Mouse (Mus musculus): ENCODE measurements around the gene Ugcg. TPM values are rescaled to one million over a fixed set of nuclear protein-coding genes. Genes with fewer than 3 reads are reported as not detected.

Gene Ugcg
- polyA plus RNA-seq, 1 experiment from 2014 or later = 9.0 TPM

GRCm38 (mm10) chr4:59196346-59197077 lies 7.5 kb downstream of the Ugcg start:
- H3K36me3 ChIP-seq = peaks cover 3% of the 10 kb centered on the region; the same call in 1 of the 2 replicates
- no peak for DNase-seq (ENCODE audit: low spot score)
- peak overlapping the region; percentile 37; the same call in 1 of the 2 replicates for H3K27ac ChIP-seq
- WGBS = 38% methylated on average over 12 of the region's 12 CpGs
- H3K9me3 ChIP-seq = no peaks in the 10 kb centered on the region
- H3K27me3 ChIP-seq (ENCODE audit: insufficient read depth, poor library complexity, severe bottlenecking) = no peaks in the 10 kb centered on the region
- no peak overlapping the region for H3K4me3 ChIP-seq
- peaks cover 31% of the 10 kb centered on the region for H3K4me1 ChIP-seq (replicated peaks)

GRCm38 (mm10) chr4:59197078-59197424 lies 8.0 kb downstream of the Ugcg start:
- Histone ChIP-seq H3K27ac (peak overlapping the region; percentile 37), H3K36me3 (peaks cover 3% of the 10 kb centered on the region; the same call in 1 of the 2 replicates), H3K27me3 (ENCODE audit: insufficient read depth, poor library complexity, severe bottlenecking) (no peaks in the 10 kb centered on the region), H3K4me3 (no peak overlapping the region), H3K4me1 (replicated peaks) (peaks cover 31% of the 10 kb centered on the region), H3K9me3 (no peaks in the 10 kb centered on the region)
- no peak for DNase-seq (ENCODE audit: low spot score)
- WGBS = 49% methylated on average over 6 of the region's 6 CpGs

GRCm38 (mm10) chr4:59197462-59197861 lies 8.4 kb downstream of the Ugcg start:
- Histone ChIP-seq H3K27ac (no peak overlapping the region), H3K36me3 (peaks cover 3% of the 10 kb centered on the region; the same call in 1 of the 2 replicates), H3K4me1 (replicated peaks) (peaks cover 31% of the 10 kb centered on the region), H3K27me3 (ENCODE audit: insufficient read depth, poor library complexity, severe bottlenecking) (no peaks in the 10 kb centered on the region), H3K9me3 (no peaks in the 10 kb centered on the region), H3K4me3 (no peak overlapping the region)
- no peak for DNase-seq (ENCODE audit: low spot score)
- WGBS = 95% methylated on average over 3 of the region's 3 CpGs

GRCm38 (mm10) chr4:59199341-59199740 lies 10.3 kb downstream of the Ugcg start:
- Histone ChIP-seq H3K9me3 (no peaks in the 10 kb centered on the region), H3K27me3 (ENCODE audit: insufficient read depth, poor library complexity, severe bottlenecking) (no peaks in the 10 kb centered on the region), H3K4me1 (replicated peaks) (peaks cover 31% of the 10 kb centered on the region), H3K36me3 (no peaks in the 10 kb centered on the region), H3K4me3 (no peak overlapping the region), H3K27ac (no peak overlapping the region)
- DNase-seq (ENCODE audit: low spot score) = no peak
- 62% methylated on average over 8 of the region's 8 CpGs for WGBS

- Histone ChIP-seq H3K9me3 (no peaks in the 10 kb centered on the region), H3K27ac (no peak overlapping the region), H3K4me1 (replicated peaks) (peaks cover 31% of the 10 kb centered on the region), H3K4me3 (no peak overlapping the region), H3K36me3 (no peaks in the 10 kb centered on the region), H3K27me3 (ENCODE audit: insufficient read depth, poor library complexity, severe bottlenecking) (no peaks in the 10 kb centered on the region)
- DNase-seq (ENCODE audit: low spot score) = no peak
- WGBS = 63% methylated on average over 8 of the region's 8 CpGs
Measured at GRCm38 (mm10) chr4:59199805-59200204, 10.7 kb downstream of the Ugcg start.

- no peak overlapping the region for H3K27ac ChIP-seq
- WGBS = 81% methylated on average over 3 of the region's 3 CpGs
- H3K27me3 ChIP-seq (ENCODE audit: insufficient read depth, poor library complexity, severe bottlenecking) = no peaks in the 10 kb centered on the region
- DNase-seq (ENCODE audit: low spot score) = no peak
- H3K4me3 ChIP-seq = no peak overlapping the region
- peaks cover 31% of the 10 kb centered on the region for H3K4me1 ChIP-seq (replicated peaks)
- no peaks in the 10 kb centered on the region for H3K36me3 ChIP-seq
- no peaks in the 10 kb centered on the region for H3K9me3 ChIP-seq
Measured at GRCm38 (mm10) chr4:59200636-59201035, 11.6 kb downstream of the Ugcg start.

- DNase-seq (ENCODE audit: low spot score) = no peak
- no peak overlapping the region for H3K4me3 ChIP-seq
- no peak overlapping the region for H3K27ac ChIP-seq
- no peaks in the 10 kb centered on the region for H3K9me3 ChIP-seq
- 79% methylated on average over 4 of the region's 4 CpGs for WGBS
- peaks cover 22% of the 10 kb centered on the region for H3K4me1 ChIP-seq (replicated peaks)
- peaks cover 21% of the 10 kb centered on the region for H3K36me3 ChIP-seq
- no peaks in the 10 kb centered on the region for H3K27me3 ChIP-seq (ENCODE audit: insufficient read depth, poor library complexity, severe bottlenecking)
Measured at GRCm38 (mm10) chr4:59204616-59205015, 15.6 kb downstream of the Ugcg start.

- Histone ChIP-seq H3K27ac (no peak overlapping the region), H3K36me3 (peaks cover 32% of the 10 kb centered on the region), H3K9me3 (no peaks in the 10 kb centered on the region), H3K4me3 (no peak overlapping the region), H3K27me3 (ENCODE audit: insufficient read depth, poor library complexity, severe bottlenecking) (no peaks in the 10 kb centered on the region), H3K4me1 (replicated peaks) (peaks cover 14% of the 10 kb centered on the region)
- 52% methylated on average over 2 of the region's 2 CpGs for WGBS
- no peak for DNase-seq (ENCODE audit: low spot score)
Measured at GRCm38 (mm10) chr4:59205758-59206340, 16.8 kb downstream of the Ugcg start.

GRCm38 (mm10) chr4:59206600-59206999 lies 17.5 kb downstream of the Ugcg start:
- H3K4me3 ChIP-seq = no peak overlapping the region
- WGBS = 92% methylated on average over 4 of the region's 4 CpGs
- peaks cover 35% of the 10 kb centered on the region for H3K36me3 ChIP-seq
- H3K4me1 ChIP-seq (replicated peaks) = peaks cover 14% of the 10 kb centered on the region
- no peak for DNase-seq (ENCODE audit: low spot score)
- no peaks in the 10 kb centered on the region for H3K9me3 ChIP-seq
- no peaks in the 10 kb centered on the region for H3K27me3 ChIP-seq (ENCODE audit: insufficient read depth, poor library complexity, severe bottlenecking)
- no peak overlapping the region for H3K27ac ChIP-seq

- peaks cover 45% of the 10 kb centered on the region for H3K36me3 ChIP-seq
- no peaks in the 10 kb centered on the region for H3K27me3 ChIP-seq (ENCODE audit: insufficient read depth, poor library complexity, severe bottlenecking)
- H3K9me3 ChIP-seq = no peaks in the 10 kb centered on the region
- DNase-seq (ENCODE audit: low spot score) = no peak
- H3K4me1 ChIP-seq (replicated peaks) = peaks cover 14% of the 10 kb centered on the region
- H3K4me3 ChIP-seq = no peak overlapping the region
- no peak overlapping the region for H3K27ac ChIP-seq
- 95% methylated on average over 4 of the region's 4 CpGs for WGBS
Measured at GRCm38 (mm10) chr4:59208607-59209006, 19.6 kb downstream of the Ugcg start.

- H3K36me3 ChIP-seq = peaks cover 68% of the 10 kb centered on the region
- DNase-seq (ENCODE audit: low spot score) = no peak
- WGBS = 92% methylated on average over 9 of the region's 9 CpGs
- H3K27ac ChIP-seq = no peak overlapping the region
- no peak overlapping the region for H3K4me3 ChIP-seq
- peaks cover 9% of the 10 kb centered on the region for H3K4me1 ChIP-seq (replicated peaks)
- H3K27me3 ChIP-seq (ENCODE audit: insufficient read depth, poor library complexity, severe bottlenecking) = no peaks in the 10 kb centered on the region
- no peaks in the 10 kb centered on the region for H3K9me3 ChIP-seq
Measured at GRCm38 (mm10) chr4:59211181-59211580, 22.1 kb downstream of the Ugcg start.

- no peak overlapping the region for H3K4me3 ChIP-seq
- WGBS = 76% methylated on average over 4 of the region's 4 CpGs
- H3K27ac ChIP-seq = no peak overlapping the region
- H3K36me3 ChIP-seq = peaks cover 74% of the 10 kb centered on the region
- no peaks in the 10 kb centered on the region for H3K4me1 ChIP-seq (replicated peaks)
- no peak for DNase-seq (ENCODE audit: low spot score)
- no peaks in the 10 kb centered on the region for H3K9me3 ChIP-seq
- H3K27me3 ChIP-seq (ENCODE audit: insufficient read depth, poor library complexity, severe bottlenecking) = no peaks in the 10 kb centered on the region
Measured at GRCm38 (mm10) chr4:59213833-59214232, 24.8 kb downstream of the Ugcg start.

GRCm38 (mm10) chr4:59214695-59215094 lies 25.6 kb downstream of the Ugcg start:
- H3K9me3 ChIP-seq = no peaks in the 10 kb centered on the region
- H3K36me3 ChIP-seq = peaks cover 75% of the 10 kb centered on the region
- no peaks in the 10 kb centered on the region for H3K27me3 ChIP-seq (ENCODE audit: insufficient read depth, poor library complexity, severe bottlenecking)
- H3K4me1 ChIP-seq (replicated peaks) = no peaks in the 10 kb centered on the region
- DNase-seq (ENCODE audit: low spot score) = no peak
- no peak overlapping the region for H3K4me3 ChIP-seq
- 94% methylated on average over 5 of the region's 5 CpGs for WGBS
- no peak overlapping the region for H3K27ac ChIP-seq

Data from hindbrain, embryonic 10.5 days (tissue).